Mouse (Mus musculus) kidney, adult 2 months (tissue): ENCODE measurements around the gene Atrnl1. TPM values are rescaled to one million over a fixed set of nuclear protein-coding genes. Genes with fewer than 3 reads are reported as not detected.
"Not testable (repeated sequence)": the region's sequence is repeated elsewhere in the genome, so short reads cannot be mapped to it uniquely, and the experiment has no call there.

Experiments used
- DNase-seq: peaks from one replicate; pipeline ENCODE4 v3.0.0; 2021
- H3K27ac ChIP-seq: fragments of 200-500 bp; 2 replicates; pipeline ENCODE4 v1.5.1; 2012; ENCODE audit warnings: low read depth, low read length, control low read depth, inconsistent platforms; ENCODE audit not compliant: insufficient read depth
- H3K27me3 ChIP-seq: fragments of 200-500 bp; replicated peaks from 2 replicates; pipeline ENCODE4 v1.6.1; 2012; ENCODE audit warnings: mild to moderate bottlenecking, moderate library complexity, low read length, inconsistent platforms; ENCODE audit not compliant: control insufficient read depth, insufficient read depth
- H3K36me3 ChIP-seq: fragments of 200-500 bp; 2 replicates; pipeline ENCODE4 v1.6.1; 2012; ENCODE audit warnings: mild to moderate bottlenecking, moderate library complexity, low read length, inconsistent platforms; ENCODE audit not compliant: control insufficient read depth, insufficient read depth
- H3K4me1 ChIP-seq: fragments of 200-500 bp; 2 replicates; pipeline ENCODE4 v1.6.1; 2011; ENCODE audit warnings: low read length; ENCODE audit not compliant: control insufficient read depth, insufficient read depth
- H3K4me3 ChIP-seq: fragments of 200-500 bp; 2 replicates; pipeline ENCODE4 v1.5.1; 2011; ENCODE audit warnings: mild to moderate bottlenecking, low read depth, low read length, control low read depth; ENCODE audit not compliant: insufficient read depth
- CTCF ChIP-seq: fragments of 200-500 bp; conservative IDR thresholded peaks from 2 replicates; pipeline ENCODE4 v1.5.1; 2011; ENCODE audit warnings: low read depth, mild to moderate bottlenecking, control low read depth, low read length, moderate library complexity, mixed read lengths; ENCODE audit not compliant: insufficient read depth, insufficient read length
- POLR2A ChIP-seq: fragments of 200-500 bp; IDR thresholded peaks from one replicate; pipeline ENCODE4 v1.6.1; 2011; ENCODE audit warnings: low read depth, low read length, control low read depth
- WGBS: fragments of 180-500 bp; shearing (Covaris S2); methylation state at CpG from one replicate; pipeline ENCODE4 v1.1.7; 2018; 5-methylcytosine and 5-hydroxymethylcytosine counted together
- polyA plus RNA-seq: library from polyadenylated mRNA; depleted of rRNA; stranded (reverse); fragments of >200 nt; gene quantifications from 2 replicates; pipeline ENCODE4 v1.2.3, GENCODE M21; 2012

The Atrnl1 gene
- polyA plus RNA-seq, 1 experiment = 13.4 TPM

GRCm38 (mm10) chr19:57876057-57876456, 265.2 kb downstream of the Atrnl1 start:
- WGBS = 88% methylated on average over 6 of the region's 6 CpGs
- no peaks in the 10 kb centered on the region for H3K4me1 ChIP-seq
- no peaks in the 10 kb centered on the region for H3K36me3 ChIP-seq
- H3K27me3 ChIP-seq = no peaks in the 10 kb centered on the region
- TF ChIP-seq CTCF = peak; percentile 31; the same call in 1 of the 2 replicates
- TF ChIP-seq POLR2A = no peak
- H3K4me3 ChIP-seq = no peak overlapping the region
- DNase-seq = peak; percentile 4
- H3K27ac ChIP-seq = no peak overlapping the region

GRCm38 (mm10) chr19:57877343-57877742, 266.5 kb downstream of the Atrnl1 start:
- Histone ChIP-seq H3K36me3 (no peaks in the 10 kb centered on the region), H3K4me1 (no peaks in the 10 kb centered on the region), H3K4me3 (no peak overlapping the region), H3K27ac (no peak overlapping the region), H3K27me3 (no peaks in the 10 kb centered on the region)
- whole genome bisulfite sequencing = 93% methylated on average over 4 of the region's 4 CpGs
- peak; percentile 2 for DNase-seq
- TF ChIP-seq CTCF = no peak
- TF ChIP-seq POLR2A = no peak

- H3K27ac ChIP-seq = no peak overlapping the region
- WGBS = 47% methylated on average over 9 of the region's 9 CpGs
- H3K27me3 ChIP-seq = no peaks in the 10 kb centered on the region
- H3K4me1 ChIP-seq = no peaks in the 10 kb centered on the region
- TF ChIP-seq CTCF (no peak), POLR2A (no peak)
- DNase-seq = peak; percentile 8
- no peaks in the 10 kb centered on the region for H3K36me3 ChIP-seq
- no peak overlapping the region for H3K4me3 ChIP-seq
Measured at GRCm38 (mm10) chr19:57878583-57878982, 267.7 kb downstream of the Atrnl1 start.

DNA sequence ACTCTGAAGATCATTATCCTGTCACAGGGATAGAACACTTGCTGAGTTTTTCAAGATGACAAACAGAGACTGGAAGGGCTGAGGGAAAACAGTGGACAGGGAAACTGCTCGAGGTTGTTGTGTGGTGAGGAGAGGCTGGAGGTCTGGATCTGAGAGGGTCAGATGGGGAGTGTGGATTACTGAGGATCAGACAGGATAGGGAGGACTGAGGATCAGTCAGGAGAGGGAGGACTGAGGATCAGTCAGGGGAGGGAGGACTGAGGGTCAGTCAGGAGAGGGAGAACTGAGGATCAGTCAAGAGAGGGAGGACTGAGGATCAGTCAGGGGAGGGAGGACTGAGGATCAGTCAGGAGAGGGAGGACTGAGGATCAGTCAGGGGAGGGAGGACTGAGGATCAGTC, 269.0 kb downstream of the Atrnl1 start:
- H3K36me3 ChIP-seq, H3K4me1 ChIP-seq, H3K4me3 ChIP-seq, H3K27me3 ChIP-seq, DNase-seq, H3K27ac ChIP-seq: not testable (repeated sequence)
- WGBS = 27% methylated on average over 1 of the region's 1 CpGs

DNA sequence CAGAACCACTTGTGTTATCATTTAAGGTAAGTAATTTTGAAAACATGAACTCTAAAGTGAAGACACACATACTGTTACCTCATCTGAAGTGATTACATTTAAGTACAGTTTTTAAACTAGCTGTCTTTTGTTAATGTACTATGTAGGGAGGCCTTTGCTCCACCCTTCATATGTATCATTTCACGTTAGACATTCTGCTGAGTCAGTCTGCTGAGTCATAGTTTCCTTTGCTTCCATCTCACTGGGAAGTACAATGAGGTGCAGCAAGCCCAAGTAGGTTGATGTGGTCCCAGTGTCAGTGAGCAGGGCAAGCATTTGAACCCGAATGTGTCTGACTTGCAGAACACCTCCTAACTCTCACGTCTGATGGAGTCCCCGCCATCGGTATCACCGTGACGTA, 271.1 kb downstream of the Atrnl1 start:
- Histone ChIP-seq H3K36me3 (no peaks in the 10 kb centered on the region), H3K4me1 (no peaks in the 10 kb centered on the region), H3K4me3 (no peak overlapping the region), H3K27ac (no peak overlapping the region), H3K27me3 (no peaks in the 10 kb centered on the region)
- TF ChIP-seq CTCF (no peak), POLR2A (no peak)
- WGBS = 87% methylated on average over 7 of the region's 7 CpGs
- no peak for DNase-seq

- H3K27me3 ChIP-seq = no peaks in the 10 kb centered on the region
- 94% methylated on average over 8 of the region's 8 CpGs for WGBS
- DNase-seq = no peak
- no peaks in the 10 kb centered on the region for H3K4me1 ChIP-seq
- no peak overlapping the region for H3K4me3 ChIP-seq
- H3K36me3 ChIP-seq = no peaks in the 10 kb centered on the region
- no peak overlapping the region for H3K27ac ChIP-seq
- TF ChIP-seq POLR2A = no peak
- no peak for TF ChIP-seq CTCF
Measured at GRCm38 (mm10) chr19:57888871-57889270, 278.0 kb downstream of the Atrnl1 start.

DNA sequence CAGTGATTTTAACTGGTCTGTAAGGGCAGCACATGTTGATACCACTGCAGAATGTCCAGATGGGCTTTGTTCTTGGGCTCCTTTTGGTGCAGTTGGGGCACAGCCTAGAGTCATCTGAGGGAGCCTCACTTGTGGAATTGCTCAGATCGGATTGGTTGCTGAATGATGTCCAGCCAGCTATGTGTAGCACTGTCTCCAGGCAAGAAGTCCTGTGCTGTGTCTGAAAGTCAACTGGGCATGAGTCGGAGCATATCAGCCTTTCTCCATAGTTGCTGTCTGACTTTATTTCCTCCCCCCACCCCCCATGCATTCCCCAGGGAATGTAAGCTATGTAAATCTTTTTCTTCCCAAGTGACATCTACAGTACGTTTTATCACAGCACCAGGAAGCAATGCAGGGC, 278.9 kb downstream of the Atrnl1 start:
- Histone ChIP-seq H3K4me1 (no peaks in the 10 kb centered on the region), H3K36me3 (no peaks in the 10 kb centered on the region), H3K27me3 (no peaks in the 10 kb centered on the region), H3K4me3 (no peak overlapping the region), H3K27ac (no peak overlapping the region)
- TF ChIP-seq CTCF (no peak), POLR2A (no peak)
- 54% methylated on average over 3 of the region's 3 CpGs for WGBS
- peak; percentile 1 for DNase-seq

- WGBS = 70% methylated on average over 3 of the region's 3 CpGs
- Histone ChIP-seq H3K4me3 (no peak overlapping the region), H3K36me3 (no peaks in the 10 kb centered on the region), H3K27me3 (no peaks in the 10 kb centered on the region), H3K4me1 (no peaks in the 10 kb centered on the region), H3K27ac (no peak overlapping the region)
- no peak for TF ChIP-seq CTCF
- no peak for TF ChIP-seq POLR2A
- no peak for DNase-seq
Measured at GRCm38 (mm10) chr19:57890954-57891353, 280.1 kb downstream of the Atrnl1 start.
